Mouse (Mus musculus) neural tube, embryonic 15.5 days (tissue): Measurements from ENCODE around the gene Gm10188. TPM values are rescaled to one million over a fixed set of nuclear protein-coding genes. Genes with fewer than 3 reads are reported as not detected.
A peak's percentile ranks its signal among the peaks of the same experiment; 100 is the strongest.

Experiments used
- ATAC-seq: fragments of 200-750 bp; cut with Nextera tagmentation; 2 replicates; pipeline ENCODE4 v1.8.0; 2017; ENCODE audit warnings: mild to moderate bottlenecking, moderate TSS enrichment, moderate library complexity; ENCODE audit not compliant: low FRiP score
- H3K27ac ChIP-seq: fragments of 300-500 bp; sonication (generic); replicated peaks from 2 replicates; pipeline ENCODE4 v1.5.1; 2015; ENCODE audit warnings: mild to moderate bottlenecking, inconsistent platforms
- H3K27me3 ChIP-seq: fragments of 300-500 bp; sonication (generic); replicated peaks from 2 replicates; pipeline ENCODE4 v1.6.1; 2015; ENCODE audit warnings: inconsistent platforms
- H3K36me3 ChIP-seq: fragments of 300-500 bp; sonication (generic); 2 replicates; pipeline ENCODE4 v1.6.1; 2015; ENCODE audit warnings: inconsistent platforms
- H3K4me1 ChIP-seq: fragments of 300-500 bp; sonication (generic); 2 replicates; pipeline ENCODE4 v1.6.1; 2015; ENCODE audit warnings: inconsistent platforms
- H3K4me2 ChIP-seq: fragments of 300-500 bp; sonication (generic); 2 replicates; pipeline ENCODE4 v1.6.1; 2015; ENCODE audit warnings: inconsistent platforms, mild to moderate bottlenecking, moderate library complexity
- H3K4me3 ChIP-seq: fragments of 300-500 bp; sonication (generic); replicated peaks from 2 replicates; pipeline ENCODE4 v1.5.1; 2015; ENCODE audit warnings: mild to moderate bottlenecking, inconsistent platforms
- H3K9ac ChIP-seq: fragments of 300-500 bp; sonication (generic); replicated peaks from 2 replicates; pipeline ENCODE4 v1.6.1; 2015; ENCODE audit warnings: mild to moderate bottlenecking, inconsistent platforms
- H3K9me3 ChIP-seq: fragments of 300-500 bp; sonication (generic); replicated peaks from 2 replicates; pipeline ENCODE4 v1.6.1; 2016; ENCODE audit warnings: inconsistent platforms
- WGBS: fragments of 180-500 bp; shearing (Covaris S2); methylation state at CpG from one replicate; pipeline ENCODE4 v1.1.7; 2015; ENCODE audit warnings: mixed read lengths; 5-methylcytosine and 5-hydroxymethylcytosine counted together
- polyA plus RNA-seq: library from polyadenylated mRNA; unstranded; fragments of >200 nt; fragmentation: Nextera tagmentation; extraction: Ambion mirVana; gene quantifications from 2 replicates; pipeline ENCODE4 v1.2.1, GENCODE M21; 2015

Gene Gm10188
- polyA plus RNA-seq, 1 experiment from 2014 or later, result 0.50 TPM

DNA sequence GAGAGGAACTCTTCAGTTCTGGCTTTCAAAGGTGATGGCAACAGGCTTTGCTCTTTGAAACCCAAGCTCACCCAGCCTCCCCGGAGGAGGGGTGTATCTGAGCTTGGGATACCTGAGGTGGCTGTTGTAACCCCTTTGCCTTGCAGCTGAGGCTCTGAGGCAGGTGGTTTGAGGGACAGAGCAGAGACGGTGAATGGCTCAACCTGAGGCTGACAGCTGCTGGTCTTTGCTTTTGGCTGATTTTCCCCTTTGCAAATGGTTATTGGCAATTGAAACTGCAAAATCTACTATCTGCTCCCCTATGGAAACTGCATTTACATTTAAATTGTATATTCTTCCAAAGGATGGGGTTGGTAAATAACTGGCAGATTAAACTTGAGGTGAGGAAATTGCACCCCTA is 7.9 kb downstream of the Gm10188 start:
- Histone ChIP-seq H3K27me3 (no peaks in the 10 kb centered on the region), H3K4me1 (peaks cover 16% of the 10 kb centered on the region), H3K4me2 (no peak overlapping the region), H3K9me3 (no peaks in the 10 kb centered on the region), H3K4me3 (no peak overlapping the region), H3K36me3 (no peaks in the 10 kb centered on the region), H3K27ac (no peak overlapping the region; the same call in 1 of the 2 replicates), H3K9ac (no peak overlapping the region)
- 33% methylated on average over 2 of the region's 2 CpGs for WGBS
- ATAC-seq, result no peak

DNA sequence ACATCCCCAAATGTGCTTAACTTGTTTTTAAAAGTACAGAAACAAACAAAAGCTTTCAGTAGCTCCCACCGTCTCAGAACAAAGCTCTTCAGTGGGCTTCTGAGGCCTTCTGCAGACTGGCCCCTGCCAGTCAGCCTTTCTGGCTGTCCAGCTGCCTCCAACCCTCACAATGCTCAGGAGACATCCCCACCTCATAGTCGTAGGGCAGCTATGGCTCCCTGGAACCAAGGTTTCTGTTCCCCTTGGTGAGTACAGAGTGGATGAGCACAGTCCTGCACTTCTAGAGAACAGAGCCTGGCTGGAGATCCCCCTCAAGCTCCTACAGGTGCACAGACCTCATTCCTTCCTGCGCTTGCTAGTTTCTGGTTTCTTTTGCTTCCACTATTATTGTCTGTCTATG is 13.3 kb downstream of the Gm10188 start:
- Histone ChIP-seq H3K27ac (no peak overlapping the region), H3K36me3 (no peaks in the 10 kb centered on the region), H3K4me2 (no peak overlapping the region), H3K9ac (no peak overlapping the region), H3K4me1 (peaks cover 24% of the 10 kb centered on the region), H3K4me3 (no peak overlapping the region), H3K9me3 (no peaks in the 10 kb centered on the region), H3K27me3 (0 out of 2 replicates have a peak, but pooled peaks cover 4% of the 10 kb centered on the region)
- WGBS, result 62% methylated on average over 3 of the region's 3 CpGs
- no peak for ATAC-seq

DNA sequence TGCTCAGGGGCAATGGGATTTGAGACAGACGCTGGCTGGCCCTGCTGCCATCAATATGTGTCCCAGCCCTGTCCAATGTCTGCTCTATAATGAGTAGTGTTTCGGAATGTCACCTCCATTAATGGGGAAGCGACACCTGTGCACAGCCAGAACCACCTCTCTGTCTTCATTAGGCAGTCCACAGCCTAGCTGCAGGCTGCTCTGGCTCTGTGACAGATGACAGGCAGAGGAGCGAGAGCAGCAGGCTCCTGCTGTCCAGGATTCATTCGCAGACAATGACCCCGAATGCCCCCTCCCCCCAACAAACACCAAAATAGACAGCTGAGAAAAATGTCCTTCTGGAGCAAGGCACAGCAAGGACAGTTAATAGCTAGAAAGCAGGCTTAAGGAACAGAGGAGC is 16.5 kb downstream of the Gm10188 start:
- H3K36me3 ChIP-seq, result no peaks in the 10 kb centered on the region
- 0 out of 2 replicates have a peak, but pooled peaks cover 4% of the 10 kb centered on the region for H3K27me3 ChIP-seq
- H3K9ac ChIP-seq, result no peak overlapping the region
- no peak overlapping the region for H3K4me3 ChIP-seq
- ATAC-seq, result no peak
- H3K9me3 ChIP-seq, result no peaks in the 10 kb centered on the region
- no peak overlapping the region for H3K4me2 ChIP-seq
- 13% methylated on average over 6 of the region's 6 CpGs for WGBS
- no peak overlapping the region for H3K27ac ChIP-seq
- H3K4me1 ChIP-seq, result peaks cover 56% of the 10 kb centered on the region

DNA sequence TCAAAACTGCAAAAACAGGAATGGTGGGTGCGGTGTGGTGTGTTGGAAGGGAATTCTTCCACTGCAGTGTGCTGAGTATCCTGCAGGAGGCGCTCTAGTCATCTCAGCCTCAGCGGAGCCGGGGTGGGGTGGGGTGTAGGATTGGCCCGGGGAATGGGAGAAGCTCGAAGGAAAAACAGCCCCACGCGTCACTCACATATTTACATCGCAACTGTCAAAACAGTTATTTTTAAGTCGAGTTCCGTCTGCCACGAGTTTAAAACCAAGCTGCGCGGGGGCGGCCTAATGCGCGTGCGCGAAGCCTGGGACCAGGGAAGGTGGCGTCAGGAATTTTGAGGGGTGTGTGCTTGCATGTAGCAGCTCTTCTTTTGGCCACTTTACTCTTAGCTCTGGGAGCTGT is 17.3 kb downstream of the Gm10188 start:
- Histone ChIP-seq H3K4me1 (peaks cover 64% of the 10 kb centered on the region), H3K36me3 (no peaks in the 10 kb centered on the region), H3K27me3 (0 out of 2 replicates have a peak, but pooled peaks cover 4% of the 10 kb centered on the region), H3K9ac (no peak overlapping the region), H3K27ac (no peak overlapping the region), H3K9me3 (no peaks in the 10 kb centered on the region), H3K4me3 (peak overlapping the region; percentile 25), H3K4me2 (peak overlapping the region; percentile 51)
- WGBS, result 9% methylated on average over 20 of the region's 20 CpGs
- no peak for ATAC-seq

DNA sequence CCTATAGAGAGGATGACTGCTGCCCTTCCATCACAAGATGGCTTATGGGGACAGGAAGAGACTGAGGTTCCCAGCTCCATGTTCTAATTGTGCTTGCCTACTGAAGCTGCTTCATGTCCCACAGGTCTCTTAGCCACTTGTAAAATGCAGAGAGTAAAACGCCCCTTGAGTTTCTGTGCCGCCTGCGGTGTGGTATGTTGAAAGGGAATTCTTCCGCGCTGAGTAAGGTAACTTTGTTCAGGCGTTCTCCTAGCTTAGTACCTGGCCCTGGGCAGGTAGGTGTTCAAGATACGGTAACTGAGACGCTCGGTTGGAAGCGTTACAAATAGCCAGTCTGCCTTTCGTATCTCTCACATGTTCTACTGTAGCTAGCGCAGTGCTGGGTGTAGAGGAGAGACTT is 17.9 kb downstream of the Gm10188 start:
- H3K4me1 ChIP-seq, result peaks cover 64% of the 10 kb centered on the region
- no peak overlapping the region for H3K4me3 ChIP-seq
- no peak for ATAC-seq
- no peak overlapping the region for H3K9ac ChIP-seq
- no peaks in the 10 kb centered on the region for H3K9me3 ChIP-seq
- peak overlapping the region; percentile 51; the same call in 1 of the 2 replicates for H3K4me2 ChIP-seq
- 0 out of 2 replicates have a peak, but pooled peaks cover 4% of the 10 kb centered on the region for H3K27me3 ChIP-seq
- no peak overlapping the region for H3K27ac ChIP-seq
- WGBS, result 48% methylated on average over 12 of the region's 12 CpGs
- H3K36me3 ChIP-seq, result no peaks in the 10 kb centered on the region

DNA sequence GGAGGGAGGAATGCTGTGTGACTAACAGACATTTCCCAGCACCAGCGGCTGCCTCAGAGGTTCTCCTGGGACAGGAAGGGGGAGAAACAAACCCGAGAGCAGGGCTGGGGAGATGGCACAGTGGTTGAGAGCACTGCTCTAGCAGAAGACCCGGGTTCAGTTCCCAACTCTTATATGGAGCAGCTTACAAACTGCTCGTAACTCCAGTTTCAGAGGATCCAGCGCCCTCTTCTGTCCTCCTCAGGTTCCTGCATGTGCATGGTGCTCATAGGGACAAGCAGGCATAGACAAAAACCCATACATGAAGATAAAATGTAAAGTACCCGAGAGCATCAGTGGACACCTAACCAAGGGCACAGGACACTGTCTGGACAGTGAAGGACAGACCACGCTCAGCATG is 18.6 kb downstream of the Gm10188 start:
- Histone ChIP-seq H3K4me3 (no peak overlapping the region), H3K4me2 (no peak overlapping the region), H3K4me1 (peaks cover 70% of the 10 kb centered on the region), H3K9ac (no peak overlapping the region), H3K9me3 (no peaks in the 10 kb centered on the region), H3K36me3 (no peaks in the 10 kb centered on the region), H3K27me3 (0 out of 2 replicates have a peak, but pooled peaks cover 4% of the 10 kb centered on the region), H3K27ac (peak overlapping the region; percentile 78; the same call in 1 of the 2 replicates)
- WGBS, result 26% methylated on average over 7 of the region's 7 CpGs
- no peak for ATAC-seq

DNA sequence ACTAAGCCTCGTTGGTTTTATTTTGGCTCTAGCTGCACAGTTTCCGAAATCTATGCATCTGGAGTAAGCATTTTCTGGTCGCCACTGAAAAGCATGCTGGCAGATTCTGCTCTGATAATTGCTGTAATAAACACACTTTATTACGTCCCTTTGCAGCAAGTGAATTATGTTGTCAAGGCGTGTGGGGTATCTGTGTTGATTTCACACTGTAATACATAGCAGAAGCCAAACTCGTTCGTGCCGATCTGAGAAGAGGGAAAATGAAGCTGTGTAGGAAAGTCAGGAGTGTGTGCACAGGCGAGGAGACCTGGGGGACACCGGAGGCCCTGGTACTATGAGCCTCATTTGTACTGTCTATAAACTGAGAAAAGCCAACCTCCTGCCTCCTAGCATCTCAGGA is 20.2 kb downstream of the Gm10188 start:
- Histone ChIP-seq H3K4me1 (peaks cover 71% of the 10 kb centered on the region), H3K27me3 (0 out of 2 replicates have a peak, but pooled peaks cover 4% of the 10 kb centered on the region), H3K27ac (peak overlapping the region; percentile 78), H3K9ac (0 out of 2 replicates have a peak overlapping the region, but pooled peaks have one; percentile 14), H3K4me3 (no peak overlapping the region), H3K36me3 (peaks cover 5% of the 10 kb centered on the region; the same call in 1 of the 2 replicates), H3K9me3 (no peaks in the 10 kb centered on the region), H3K4me2 (peak overlapping the region; percentile 25)
- 30% methylated on average over 10 of the region's 10 CpGs for WGBS
- peak; percentile 65 for ATAC-seq

DNA sequence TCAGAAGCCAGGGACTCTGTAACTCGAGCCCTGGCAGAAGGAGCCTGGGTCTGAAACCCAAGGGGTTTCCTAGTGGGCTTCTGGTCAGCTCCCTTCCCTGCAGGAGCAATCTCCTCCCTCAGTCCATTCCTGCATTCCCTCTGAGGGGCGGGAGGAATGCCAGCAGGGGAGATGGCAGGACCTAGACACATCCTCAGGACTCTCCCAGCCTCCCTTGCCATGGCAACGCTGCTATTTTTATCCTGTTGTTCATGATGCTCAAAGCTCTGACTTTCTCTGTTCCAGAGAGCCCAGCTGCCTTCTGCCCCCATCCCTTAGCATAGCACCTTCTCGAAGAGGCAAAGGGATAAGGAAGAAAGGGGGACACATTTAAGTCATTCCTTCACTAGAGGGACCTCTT is 21.4 kb downstream of the Gm10188 start:
- WGBS, result 10% methylated on average over 4 of the region's 4 CpGs
- H3K9ac ChIP-seq, result no peak overlapping the region
- peaks cover 7% of the 10 kb centered on the region; the same call in 1 of the 2 replicates for H3K36me3 ChIP-seq
- H3K4me2 ChIP-seq, result no peak overlapping the region
- no peak overlapping the region for H3K4me3 ChIP-seq
- peaks cover 67% of the 10 kb centered on the region for H3K4me1 ChIP-seq
- H3K9me3 ChIP-seq, result no peaks in the 10 kb centered on the region
- ATAC-seq, result no peak
- 0 out of 2 replicates have a peak, but pooled peaks cover 4% of the 10 kb centered on the region for H3K27me3 ChIP-seq
- H3K27ac ChIP-seq, result peak overlapping the region; percentile 78

DNA sequence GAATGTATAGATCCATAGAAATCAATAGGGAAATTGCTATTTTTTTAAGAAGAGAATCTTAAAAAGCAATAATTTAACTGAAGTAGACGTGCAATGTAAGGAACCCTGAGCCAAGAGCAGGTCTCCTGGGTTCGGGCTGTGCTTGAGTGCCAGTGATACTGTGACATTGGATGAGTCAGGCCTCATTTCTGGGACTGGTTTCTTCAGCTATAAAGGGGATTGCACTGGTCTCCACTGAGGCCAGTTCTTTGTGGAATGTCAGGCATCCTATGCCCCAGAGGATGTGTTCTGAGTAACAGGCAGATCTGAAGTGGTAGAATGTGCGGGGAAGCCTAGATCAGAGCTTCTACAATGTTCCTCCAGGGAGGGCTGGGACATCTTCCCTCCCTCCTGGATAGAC is 22.7 kb downstream of the Gm10188 start:
- H3K27ac ChIP-seq, result no peak overlapping the region
- no peak overlapping the region for H3K9ac ChIP-seq
- H3K36me3 ChIP-seq, result peaks cover 7% of the 10 kb centered on the region; the same call in 1 of the 2 replicates
- 73% methylated on average over 3 of the region's 3 CpGs for WGBS
- H3K4me1 ChIP-seq, result peaks cover 66% of the 10 kb centered on the region
- no peak for ATAC-seq
- H3K4me3 ChIP-seq, result no peak overlapping the region
- H3K4me2 ChIP-seq, result no peak overlapping the region
- H3K9me3 ChIP-seq, result no peaks in the 10 kb centered on the region
- H3K27me3 ChIP-seq, result 0 out of 2 replicates have a peak, but pooled peaks cover 3% of the 10 kb centered on the region

DNA sequence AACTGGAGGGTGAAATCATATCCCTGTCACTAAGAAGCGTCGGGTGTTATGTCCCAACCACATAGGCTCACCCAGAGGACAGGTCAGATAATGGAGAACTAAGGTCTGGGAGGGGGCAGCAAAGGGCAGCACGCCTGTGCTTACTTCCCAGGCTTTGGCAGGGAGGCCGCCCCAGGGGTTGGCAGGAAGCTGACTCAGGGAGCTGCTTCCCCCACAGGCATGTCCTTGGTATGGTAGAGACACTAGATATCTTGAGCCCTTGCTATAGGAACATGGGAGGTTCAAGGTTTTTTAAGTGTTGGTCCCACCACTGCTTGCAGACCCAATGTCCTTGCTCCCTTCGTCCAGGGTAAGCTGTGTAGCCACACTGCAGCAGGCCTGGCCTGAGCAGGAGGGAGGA is 23.6 kb downstream of the Gm10188 start:
- Histone ChIP-seq H3K36me3 (peaks cover 7% of the 10 kb centered on the region; the same call in 1 of the 2 replicates), H3K4me2 (no peak overlapping the region), H3K4me1 (peaks cover 64% of the 10 kb centered on the region), H3K4me3 (no peak overlapping the region), H3K9me3 (no peaks in the 10 kb centered on the region), H3K27me3 (no peaks in the 10 kb centered on the region), H3K9ac (no peak overlapping the region), H3K27ac (no peak overlapping the region)
- no peak for ATAC-seq
- 70% methylated on average over 5 of the region's 5 CpGs for WGBS

DNA sequence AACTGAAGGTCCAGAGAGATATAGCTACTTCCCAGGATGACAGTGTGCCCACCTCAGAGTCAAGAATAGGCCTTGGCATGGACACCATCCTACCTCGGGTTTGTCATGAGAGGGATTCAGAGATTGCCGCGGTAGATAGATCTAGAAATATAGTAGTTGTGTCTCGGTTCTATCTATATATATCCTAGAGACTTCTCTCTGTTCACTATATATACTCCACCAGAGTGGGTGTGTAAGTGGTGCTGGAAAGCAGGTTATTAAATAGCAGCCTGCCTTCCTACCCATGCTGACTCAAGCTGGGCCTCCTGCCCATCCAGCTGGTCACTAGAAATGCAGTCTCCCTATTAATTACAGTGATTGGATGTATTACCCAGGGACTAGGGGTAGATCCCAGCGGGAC is 26.8 kb downstream of the Gm10188 start:
- Histone ChIP-seq H3K27me3 (no peaks in the 10 kb centered on the region), H3K4me3 (no peak overlapping the region), H3K4me2 (no peak overlapping the region), H3K27ac (no peak overlapping the region), H3K9me3 (no peaks in the 10 kb centered on the region), H3K4me1 (peaks cover 64% of the 10 kb centered on the region), H3K36me3 (peaks cover 7% of the 10 kb centered on the region; the same call in 1 of the 2 replicates), H3K9ac (no peak overlapping the region)
- WGBS, result 95% methylated on average over 5 of the region's 5 CpGs
- ATAC-seq, result no peak

DNA sequence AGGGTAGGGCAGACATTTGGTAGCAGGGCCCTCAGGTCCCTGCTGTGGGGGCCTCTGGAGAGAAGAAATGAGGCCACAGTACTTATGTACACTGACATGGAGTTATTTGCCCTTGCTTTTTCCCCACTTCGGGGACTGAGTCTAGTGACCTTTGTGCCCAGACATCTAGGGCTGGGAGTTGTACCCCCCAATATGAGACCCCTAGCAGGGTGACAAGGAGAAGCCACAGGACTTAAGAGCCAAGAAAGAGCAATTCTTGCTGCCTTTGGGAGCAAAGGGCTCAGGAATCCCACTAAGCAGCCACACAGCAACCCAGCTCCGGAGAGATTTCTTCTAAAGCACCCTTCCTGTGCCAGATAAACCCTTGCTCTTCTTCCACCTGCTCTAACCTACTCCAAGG is 27.6 kb downstream of the Gm10188 start:
- Histone ChIP-seq H3K9me3 (no peaks in the 10 kb centered on the region), H3K27me3 (no peaks in the 10 kb centered on the region), H3K4me1 (peaks cover 67% of the 10 kb centered on the region), H3K36me3 (peaks cover 7% of the 10 kb centered on the region; the same call in 1 of the 2 replicates), H3K4me3 (no peak overlapping the region), H3K4me2 (no peak overlapping the region), H3K27ac (no peak overlapping the region), H3K9ac (no peak overlapping the region)
- ATAC-seq, result no peak
- WGBS, result 57% methylated on average over 2 of the region's 2 CpGs
